Mouse (Mus musculus) heart, embryonic 15.5 days (tissue): ENCODE measurements around the gene Gm14406. TPM values are rescaled to one million over a fixed set of nuclear protein-coding genes. Genes with fewer than 3 reads are reported as not detected.
"Not testable (repeated sequence)": the region's sequence is repeated elsewhere in the genome, so short reads cannot be mapped to it uniquely, and the experiment has no call there.

Experiments
- ATAC-seq: fragments of 200-750 bp; cut with Nextera tagmentation; replicated peaks from 2 replicates; pipeline ENCODE4 v1.8.0; 2017; ENCODE audit warnings: low read depth, moderate TSS enrichment; ENCODE audit not compliant: insufficient number of reproducible peaks, insufficient read depth, low FRiP score
- H3K27ac ChIP-seq: fragments of 300-500 bp; sonication (generic); 2 replicates; pipeline ENCODE4 v1.5.1; 2015; ENCODE audit warnings: mild to moderate bottlenecking, inconsistent platforms
- H3K27me3 ChIP-seq: fragments of 300-500 bp; sonication (generic); 2 replicates; pipeline ENCODE4 v1.6.1; 2015; ENCODE audit warnings: inconsistent platforms
- H3K36me3 ChIP-seq: fragments of 300-500 bp; sonication (generic); 2 replicates; pipeline ENCODE4 v1.6.1; 2015; ENCODE audit warnings: mild to moderate bottlenecking, inconsistent platforms
- H3K4me1 ChIP-seq: fragments of 300-500 bp; sonication (generic); replicated peaks from 2 replicates; pipeline ENCODE4 v1.6.1; 2015; ENCODE audit warnings: inconsistent platforms
- H3K4me2 ChIP-seq: fragments of 300-500 bp; sonication (generic); 2 replicates; pipeline ENCODE4 v1.6.1; 2015; ENCODE audit warnings: inconsistent platforms, mild to moderate bottlenecking, moderate library complexity
- H3K4me3 ChIP-seq: fragments of 300-500 bp; sonication (generic); 2 replicates; pipeline ENCODE4 v1.5.1; 2015; ENCODE audit warnings: mild to moderate bottlenecking, inconsistent platforms
- H3K9ac ChIP-seq: fragments of 300-500 bp; sonication (generic); 2 replicates; pipeline ENCODE4 v1.6.1; 2015; ENCODE audit warnings: mild to moderate bottlenecking, inconsistent platforms
- H3K9me3 ChIP-seq: fragments of 300-500 bp; sonication (generic); replicated peaks from 2 replicates; pipeline ENCODE4 v1.6.1; 2016; ENCODE audit warnings: inconsistent platforms
- WGBS: fragments of 180-500 bp; shearing (Covaris S2); methylation state at CpG from one replicate; pipeline ENCODE4 v1.1.7; 2015; ENCODE audit warnings: mixed read lengths; 5-methylcytosine and 5-hydroxymethylcytosine counted together
- polyA plus RNA-seq: library from polyadenylated mRNA; unstranded; fragments of >200 nt; fragmentation: Nextera tagmentation; extraction: Ambion mirVana; gene quantifications from 2 replicates; pipeline ENCODE4 v1.2.1, GENCODE M21; 2015

Gene Gm14406
- polyA plus RNA-seq: not detected in 2 replicates

- not testable (repeated sequence) for H3K4me3 ChIP-seq, H3K9ac ChIP-seq, H3K4me2 ChIP-seq, H3K4me1 ChIP-seq, ATAC-seq, H3K9me3 ChIP-seq, H3K27me3 ChIP-seq, H3K27ac ChIP-seq, H3K36me3 ChIP-seq
- WGBS: 79% methylated on average over 2 of the region's 2 CpGs
These were observed at the start of gene Gm14406 for GRCm38 (mm10) chr2:177577998-177578397. Gene Gm14406 (minus strand): TSS chr2:177578210.

- not testable (repeated sequence) for H3K27ac ChIP-seq, H3K4me2 ChIP-seq, H3K4me1 ChIP-seq, ATAC-seq, H3K27me3 ChIP-seq, H3K9ac ChIP-seq, H3K9me3 ChIP-seq, H3K4me3 ChIP-seq, H3K36me3 ChIP-seq
- WGBS: 78% methylated on average over 1 of the region's 2 CpGs
These were observed 2.9 kb downstream of the Gm14406 start for GRCm38 (mm10) chr2:177575141-177575540.

GRCm38 (mm10) chr2:177559365-177559764 is 18.6 kb downstream of the Gm14406 start:
- 63% methylated on average over 4 of the region's 4 CpGs for WGBS
- not testable (repeated sequence) for H3K27ac ChIP-seq

GRCm38 (mm10) chr2:177555261-177555660 is 22.7 kb downstream of the Gm14406 start:
- not testable (repeated sequence) for H3K27ac ChIP-seq, H3K9ac ChIP-seq, H3K4me1 ChIP-seq, H3K27me3 ChIP-seq, H3K9me3 ChIP-seq, ATAC-seq, H3K4me2 ChIP-seq, H3K36me3 ChIP-seq, H3K4me3 ChIP-seq
- whole genome bisulfite sequencing: 60% methylated on average over 1 of the region's 1 CpGs

More at GRCm38 (mm10) chr2:177559365-177559764, 18.6 kb downstream of the Gm14406 start:
- not testable (repeated sequence) for H3K36me3 ChIP-seq, H3K27me3 ChIP-seq, H3K4me1 ChIP-seq, ATAC-seq, H3K4me2 ChIP-seq, H3K4me3 ChIP-seq, H3K9me3 ChIP-seq, H3K9ac ChIP-seq

- H3K4me1 ChIP-seq, H3K4me2 ChIP-seq, H3K27ac ChIP-seq, H3K36me3 ChIP-seq, H3K9ac ChIP-seq, H3K4me3 ChIP-seq, ATAC-seq, H3K9me3 ChIP-seq, H3K27me3 ChIP-seq: not testable (repeated sequence)
- 62% methylated on average over 5 of the region's 5 CpGs for WGBS
These were observed 40.3 kb downstream of the Gm14406 start for GRCm38 (mm10) chr2:177537717-177538116.

GRCm38 (mm10) chr2:177537141-177537540 is 40.9 kb downstream of the Gm14406 start:
- not testable (repeated sequence) for ATAC-seq, H3K9me3 ChIP-seq, H3K27me3 ChIP-seq, H3K9ac ChIP-seq, H3K4me3 ChIP-seq, H3K27ac ChIP-seq, H3K4me1 ChIP-seq, H3K4me2 ChIP-seq, H3K36me3 ChIP-seq
- 76% methylated on average over 2 of the region's 2 CpGs for WGBS

GRCm38 (mm10) chr2:177535876-177536275 is 42.1 kb downstream of the Gm14406 start:
- no peaks in the 10 kb centered on the region for H3K4me1 ChIP-seq
- no peaks in the 10 kb centered on the region for H3K9me3 ChIP-seq
- no peak overlapping the region for H3K4me3 ChIP-seq
- H3K4me2 ChIP-seq: no peak overlapping the region
- H3K9ac ChIP-seq: no peak overlapping the region
- H3K27me3 ChIP-seq: no peaks in the 10 kb centered on the region
- ATAC-seq: no peak
- WGBS: 68% methylated on average over 9 of the region's 9 CpGs
- H3K27ac ChIP-seq: no peak overlapping the region
- H3K36me3 ChIP-seq: no peaks in the 10 kb centered on the region

- not testable (repeated sequence) for H3K27me3 ChIP-seq, H3K4me3 ChIP-seq, H3K4me2 ChIP-seq, H3K36me3 ChIP-seq, H3K27ac ChIP-seq, H3K9me3 ChIP-seq, ATAC-seq, H3K9ac ChIP-seq, H3K4me1 ChIP-seq
- 86% methylated on average over 16 of the region's 16 CpGs for WGBS
These were observed 53.8 kb downstream of the Gm14406 start for GRCm38 (mm10) chr2:177524171-177524570.

- 88% methylated on average over 6 of the region's 6 CpGs for WGBS
- not testable (repeated sequence) for H3K4me1 ChIP-seq, H3K27me3 ChIP-seq, H3K4me3 ChIP-seq, H3K27ac ChIP-seq, H3K9ac ChIP-seq, ATAC-seq, H3K4me2 ChIP-seq, H3K9me3 ChIP-seq, H3K36me3 ChIP-seq
These were observed 54.3 kb downstream of the Gm14406 start for GRCm38 (mm10) chr2:177523674-177524073.

GRCm38 (mm10) chr2:177523061-177523460 is 54.9 kb downstream of the Gm14406 start:
- no peak overlapping the region for H3K27ac ChIP-seq
- no peaks in the 10 kb centered on the region; the same call in 1 of the 2 replicates for H3K9me3 ChIP-seq
- no peak overlapping the region for H3K9ac ChIP-seq
- H3K4me3 ChIP-seq: no peak overlapping the region
- H3K4me2 ChIP-seq: no peak overlapping the region
- no peak for ATAC-seq
- H3K27me3 ChIP-seq: no peaks in the 10 kb centered on the region
- H3K4me1 ChIP-seq: no peaks in the 10 kb centered on the region
- WGBS: 82% methylated on average over 20 of the region's 20 CpGs
- no peaks in the 10 kb centered on the region for H3K36me3 ChIP-seq

- Histone ChIP-seq H3K36me3 (no peaks in the 10 kb centered on the region), H3K27ac (no peak overlapping the region), H3K4me3 (no peak overlapping the region), H3K4me2 (no peak overlapping the region), H3K27me3 (no peaks in the 10 kb centered on the region), H3K9me3 (no peaks in the 10 kb centered on the region; the same call in 1 of the 2 replicates), H3K4me1 (no peaks in the 10 kb centered on the region), H3K9ac (no peak overlapping the region)
- no peak for ATAC-seq
- 75% methylated on average over 8 of the region's 8 CpGs for WGBS
These were observed 58.0 kb downstream of the Gm14406 start for GRCm38 (mm10) chr2:177520035-177520434.
